Mouse (Mus musculus): Measurements from ENCODE around the gene Dnal4. TPM values are rescaled to one million over a fixed set of nuclear protein-coding genes. Genes with fewer than 3 reads are reported as not detected.
"Not testable (repeated sequence)": the region's sequence is repeated elsewhere in the genome, so short reads cannot be mapped to it uniquely, and the experiment has no call there.

Dnal4 gene
- 62.2 and 70.4 TPM in 2 replicates for polyA plus RNA-seq (2016; fragmentation: Nextera tagmentation; extraction: Ambion mirVana)

GRCm38 (mm10) chr15:79777749-79778148, at the start of gene Dnal4:
TSS of gene Dnal4 (minus strand) at chr15:79777849.
- no peak for DNase-seq (ENCODE audit: low spot score)
- no peak within 1 kb of the TSS for H3K4me3 ChIP-seq
- no peaks in the 10 kb centered on the region for H3K9me3 ChIP-seq (replicated peaks)
- H3K27ac ChIP-seq, result no peak within 1 kb of the TSS
- H3K4me1 ChIP-seq, result peaks cover 28% of the 10 kb centered on the region
- no peaks in the 10 kb centered on the region for H3K27me3 ChIP-seq (ENCODE audit: low read depth, poor library complexity, severe bottlenecking)
- H3K36me3 ChIP-seq, result no peaks in the 10 kb centered on the region

GRCm38 (mm10) chr15:79827061-79827777, 49.6 kb upstream of the Dnal4 start:
- Histone ChIP-seq H3K36me3 (peaks cover 61% of the 10 kb centered on the region), H3K27ac (no peak overlapping the region), H3K27me3 (ENCODE audit: low read depth, poor library complexity, severe bottlenecking) (no peaks in the 10 kb centered on the region; the same call in 1 of the 2 replicates), H3K9me3 (replicated peaks) (no peaks in the 10 kb centered on the region), H3K4me1 (peaks cover 46% of the 10 kb centered on the region), H3K4me3 (no peak overlapping the region)
- 94% methylated on average over 14 of the region's 14 CpGs for WGBS
- DNase-seq (ENCODE audit: low spot score), result no peak

GRCm38 (mm10) chr15:79826221-79826935, 48.7 kb upstream of the Dnal4 start:
- H3K27me3 ChIP-seq (ENCODE audit: low read depth, poor library complexity, severe bottlenecking), result no peaks in the 10 kb centered on the region; the same call in 1 of the 2 replicates

GRCm38 (mm10) chr15:79825146-79825825, 47.6 kb upstream of the Dnal4 start:
- Histone ChIP-seq H3K4me1 (peaks cover 35% of the 10 kb centered on the region), H3K27me3 (ENCODE audit: low read depth, poor library complexity, severe bottlenecking) (no peaks in the 10 kb centered on the region; the same call in 1 of the 2 replicates), H3K9me3 (replicated peaks) (no peaks in the 10 kb centered on the region), H3K27ac (no peak overlapping the region), H3K4me3 (no peak overlapping the region), H3K36me3 (peaks cover 49% of the 10 kb centered on the region)
- DNase-seq (ENCODE audit: low spot score), result no peak
- 64% methylated on average over 14 of the region's 14 CpGs for WGBS

More at GRCm38 (mm10) chr15:79826221-79826935, 48.7 kb upstream of the Dnal4 start:
- no peak overlapping the region for H3K4me3 ChIP-seq
- H3K4me1 ChIP-seq, result peaks cover 41% of the 10 kb centered on the region
- WGBS, result 89% methylated on average over 9 of the region's 9 CpGs
- no peaks in the 10 kb centered on the region for H3K9me3 ChIP-seq (replicated peaks)
- peaks cover 55% of the 10 kb centered on the region for H3K36me3 ChIP-seq
- no peak overlapping the region for H3K27ac ChIP-seq
- DNase-seq (ENCODE audit: low spot score), result no peak

- no peaks in the 10 kb centered on the region for H3K9me3 ChIP-seq (replicated peaks)
- 67% methylated on average over 19 of the region's 19 CpGs for WGBS
- no peak for DNase-seq (ENCODE audit: low spot score)
- peaks cover 47% of the 10 kb centered on the region for H3K36me3 ChIP-seq
- H3K27me3 ChIP-seq (ENCODE audit: low read depth, poor library complexity, severe bottlenecking), result no peaks in the 10 kb centered on the region
- no peak overlapping the region for H3K27ac ChIP-seq
- peaks cover 31% of the 10 kb centered on the region for H3K4me1 ChIP-seq
- no peak overlapping the region for H3K4me3 ChIP-seq
These were observed 46.1 kb upstream of the Dnal4 start for GRCm38 (mm10) chr15:79823588-79824280.

GRCm38 (mm10) chr15:79822265-79823199, 44.9 kb upstream of the Dnal4 start:
- DNase-seq (ENCODE audit: low spot score), result no peak
- 65% methylated on average over 13 of the region's 13 CpGs for WGBS
- Histone ChIP-seq H3K36me3 (peaks cover 35% of the 10 kb centered on the region), H3K9me3 (replicated peaks) (no peaks in the 10 kb centered on the region), H3K4me1 (peaks cover 19% of the 10 kb centered on the region), H3K27ac (no peak overlapping the region), H3K4me3 (no peak overlapping the region), H3K27me3 (ENCODE audit: low read depth, poor library complexity, severe bottlenecking) (no peaks in the 10 kb centered on the region)

GRCm38 (mm10) chr15:79818325-79818724, 40.7 kb upstream of the Dnal4 start:
- peaks cover 13% of the 10 kb centered on the region for H3K4me1 ChIP-seq
- peaks cover 8% of the 10 kb centered on the region for H3K36me3 ChIP-seq
- no peak for DNase-seq (ENCODE audit: low spot score)
- H3K27ac ChIP-seq, result no peak overlapping the region
- 92% methylated on average over 4 of the region's 4 CpGs for WGBS
- no peaks in the 10 kb centered on the region for H3K9me3 ChIP-seq (replicated peaks)
- no peak overlapping the region for H3K4me3 ChIP-seq
- no peaks in the 10 kb centered on the region for H3K27me3 ChIP-seq (ENCODE audit: low read depth, poor library complexity, severe bottlenecking)

- Histone ChIP-seq H3K27me3 (ENCODE audit: low read depth, poor library complexity, severe bottlenecking) (peaks cover 9% of the 10 kb centered on the region), H3K9me3 (replicated peaks) (no peaks in the 10 kb centered on the region), H3K4me1 (peaks cover 4% of the 10 kb centered on the region; the same call in 1 of the 2 replicates), H3K36me3 (no peaks in the 10 kb centered on the region), H3K4me3 (no peak overlapping the region), H3K27ac (no peak overlapping the region)
- 52% methylated on average over 8 of the region's 8 CpGs for WGBS
- no peak for DNase-seq (ENCODE audit: low spot score)
These were observed 36.1 kb upstream of the Dnal4 start for GRCm38 (mm10) chr15:79813666-79814258.

- peaks cover 17% of the 10 kb centered on the region for H3K27me3 ChIP-seq (ENCODE audit: low read depth, poor library complexity, severe bottlenecking)
- H3K4me1 ChIP-seq; DNase-seq (ENCODE audit: low spot score); H3K36me3 ChIP-seq; H3K4me3 ChIP-seq; H3K9me3 ChIP-seq (replicated peaks); H3K27ac ChIP-seq: not testable (repeated sequence)
- WGBS, result 74% methylated on average over 2 of the region's 2 CpGs
These were observed 35.2 kb upstream of the Dnal4 start for GRCm38 (mm10) chr15:79812840-79813239.

- Histone ChIP-seq H3K27ac (no peak overlapping the region), H3K9me3 (replicated peaks) (no peaks in the 10 kb centered on the region), H3K4me1 (peaks cover 4% of the 10 kb centered on the region; the same call in 1 of the 2 replicates), H3K36me3 (no peaks in the 10 kb centered on the region), H3K27me3 (ENCODE audit: low read depth, poor library complexity, severe bottlenecking) (peaks cover 35% of the 10 kb centered on the region), H3K4me3 (no peak overlapping the region)
- no peak for DNase-seq (ENCODE audit: low spot score)
- WGBS, result 80% methylated on average over 4 of the region's 4 CpGs
These were observed 33.3 kb upstream of the Dnal4 start for GRCm38 (mm10) chr15:79810997-79811396.

- Histone ChIP-seq H3K4me3 (no peak overlapping the region), H3K27me3 (ENCODE audit: low read depth, poor library complexity, severe bottlenecking) (peaks cover 45% of the 10 kb centered on the region)
These were observed 32.4 kb upstream of the Dnal4 start for GRCm38 (mm10) chr15:79810061-79810460.

More at GRCm38 (mm10) chr15:79810061-79810460, 32.4 kb upstream of the Dnal4 start:
- no peak overlapping the region for H3K27ac ChIP-seq
- no peaks in the 10 kb centered on the region for H3K9me3 ChIP-seq (replicated peaks)
- peaks cover 4% of the 10 kb centered on the region; the same call in 1 of the 2 replicates for H3K4me1 ChIP-seq
- no peaks in the 10 kb centered on the region for H3K36me3 ChIP-seq
- WGBS, result 71% methylated on average over 3 of the region's 3 CpGs
- DNase-seq (ENCODE audit: low spot score), result no peak

Measured in limb, embryonic 10.5 days (tissue).